Mouse (Mus musculus) retina, postnatal 7 days (tissue): ENCODE measurements around the gene Cby1.
"Not testable (repeated sequence)": the region's sequence is repeated elsewhere in the genome, so short reads cannot be mapped to it uniquely, and the experiment has no call there.

Experiments
- DNase-seq: peaks from one replicate; pipeline ENCODE4 v3.0.0-alpha.2; 2012; ENCODE audit warnings: low read depth, low spot score

The Cby1 gene

GRCm38 (mm10) chr15:79658531-79659375, at the start of gene Cby1, which contains the start of gene Fam227a:
Gene Cby1 (plus strand): TSS chr15:79659199.
Gene Fam227a (minus strand): TSS chr15:79658956.
- DNase-seq: peak; percentile 92

- DNase-seq: no peak
Measured at GRCm38 (mm10) chr15:79609226-79609625, 49.8 kb upstream of the Cby1 start.

- no peak for DNase-seq
Measured at GRCm38 (mm10) chr15:79615501-79615900, 43.5 kb upstream of the Cby1 start.

- no peak for DNase-seq
Measured at GRCm38 (mm10) chr15:79616729-79617128, 42.3 kb upstream of the Cby1 start.

- no peak for DNase-seq
Measured at GRCm38 (mm10) chr15:79617135-79617534, 41.9 kb upstream of the Cby1 start.

GRCm38 (mm10) chr15:79618456-79618855, 40.5 kb upstream of the Cby1 start:
- no peak for DNase-seq

- DNase-seq: no peak
Measured at GRCm38 (mm10) chr15:79619770-79620414, 39.1 kb upstream of the Cby1 start.

GRCm38 (mm10) chr15:79630471-79630870, 28.5 kb upstream of the Cby1 start:
- DNase-seq: no peak

- no peak for DNase-seq
Measured at GRCm38 (mm10) chr15:79641135-79641817, 17.7 kb upstream of the Cby1 start.

- DNase-seq: no peak
Measured at GRCm38 (mm10) chr15:79645483-79645882, 13.5 kb upstream of the Cby1 start.

- DNase-seq: no peak
Measured at GRCm38 (mm10) chr15:79648130-79648529, 10.9 kb upstream of the Cby1 start.

- DNase-seq: peak; percentile 46
Measured at GRCm38 (mm10) chr15:79650569-79650968, 8.4 kb upstream of the Cby1 start.

- DNase-seq: no peak
Measured at GRCm38 (mm10) chr15:79651481-79651880, 7.5 kb upstream of the Cby1 start.

GRCm38 (mm10) chr15:79656451-79656850, 2.5 kb upstream of the Cby1 start:
- no peak for DNase-seq

- peak; percentile 71 for DNase-seq
Measured at GRCm38 (mm10) chr15:79657837-79658530, 1.0 kb upstream of the Cby1 start.

- DNase-seq: no peak
Measured at GRCm38 (mm10) chr15:79661852-79662251, 2.9 kb downstream of the Cby1 start.

GRCm38 (mm10) chr15:79664666-79665065, 5.7 kb downstream of the Cby1 start:
- DNase-seq: no peak

- no peak for DNase-seq
Measured at GRCm38 (mm10) chr15:79669195-79669594, 10.2 kb downstream of the Cby1 start.

- peak; percentile 85 for DNase-seq
Measured at GRCm38 (mm10) chr15:79670249-79670971, 11.4 kb downstream of the Cby1 start, which contains the start of gene Tomm22. Gene Tomm22 (plus strand): TSS chr15:79670861.

- DNase-seq: no peak
Measured at GRCm38 (mm10) chr15:79670972-79671299, 11.9 kb downstream of the Cby1 start.

GRCm38 (mm10) chr15:79671828-79672348, 12.9 kb downstream of the Cby1 start:
- not testable (repeated sequence) for DNase-seq
